Mouse (Mus musculus) bone marrow macrophage, adult 2 months (primary cell): ENCODE measurements around the gene Scd4. TPM values are rescaled to one million over a fixed set of nuclear protein-coding genes. Genes with fewer than 3 reads are reported as not detected.

Experiments used
- H3K27ac ChIP-seq: 2 replicates; pipeline ENCODE4 v1.5.1; 2012; ENCODE audit warnings: low read depth, low read length; ENCODE audit not compliant: insufficient read depth
- H3K4me1 ChIP-seq: 2 replicates; pipeline ENCODE4 v1.6.1; 2012; ENCODE audit warnings: low read length; ENCODE audit not compliant: control insufficient read depth, insufficient read depth
- H3K4me3 ChIP-seq: 2 replicates; pipeline ENCODE4 v1.5.1; 2012; ENCODE audit warnings: mild to moderate bottlenecking, low read length, moderate library complexity; ENCODE audit not compliant: insufficient read depth
- CTCF ChIP-seq: IDR thresholded peaks from 2 replicates; pipeline ENCODE4 v1.5.1; 2012; ENCODE audit warnings: low read depth, mild to moderate bottlenecking, low read length, moderate library complexity
- POLR2A ChIP-seq: IDR thresholded peaks from 2 replicates; pipeline ENCODE4 v1.6.1; 2012; ENCODE audit warnings: mild to moderate bottlenecking, low read depth, low read length, borderline replicate concordance
- polyA plus RNA-seq: library from polyadenylated mRNA; stranded (reverse); fragments of >200 nt; gene quantifications from 2 replicates; pipeline ENCODE4 v1.2.4, GENCODE M21; 2012; ENCODE audit not compliant: missing spikeins, insufficient read depth, insufficient read length

Scd4 gene
- polyA plus RNA-seq, 1 experiment = not detected

GRCm38 (mm10) chr19:44388475-44389428, 55.9 kb downstream of the Scd4 start:
- peak overlapping the region; percentile 84 for H3K27ac ChIP-seq
- H3K4me3 ChIP-seq = peak overlapping the region; percentile 64
- no peak for TF ChIP-seq POLR2A
- TF ChIP-seq CTCF = no peak
- peaks cover 46% of the 10 kb centered on the region for H3K4me1 ChIP-seq

GRCm38 (mm10) chr19:44389507-44389906, 56.6 kb downstream of the Scd4 start:
- no peak overlapping the region for H3K27ac ChIP-seq
- H3K4me3 ChIP-seq = no peak overlapping the region
- TF ChIP-seq CTCF (no peak), POLR2A (no peak)
- H3K4me1 ChIP-seq = peaks cover 52% of the 10 kb centered on the region

- TF ChIP-seq CTCF (no peak), POLR2A (no peak)
- H3K27ac ChIP-seq = no peak overlapping the region
- H3K4me1 ChIP-seq = peaks cover 42% of the 10 kb centered on the region
- H3K4me3 ChIP-seq = no peak overlapping the region
Observed at GRCm38 (mm10) chr19:44391856-44392255, 59.0 kb downstream of the Scd4 start.

GRCm38 (mm10) chr19:44392339-44393009, 59.6 kb downstream of the Scd4 start:
- no peak overlapping the region for H3K27ac ChIP-seq
- TF ChIP-seq CTCF = no peak
- TF ChIP-seq POLR2A = no peak
- no peak overlapping the region for H3K4me3 ChIP-seq
- peaks cover 40% of the 10 kb centered on the region for H3K4me1 ChIP-seq

GRCm38 (mm10) chr19:44393962-44394422, 61.1 kb downstream of the Scd4 start:
- TF ChIP-seq POLR2A (no peak), CTCF (no peak)
- Histone ChIP-seq H3K4me1 (peaks cover 30% of the 10 kb centered on the region), H3K27ac (peak overlapping the region; percentile 18; the same call in 1 of the 2 replicates), H3K4me3 (no peak overlapping the region)

GRCm38 (mm10) chr19:44394972-44395371, 62.1 kb downstream of the Scd4 start:
- Histone ChIP-seq H3K4me1 (peaks cover 21% of the 10 kb centered on the region), H3K4me3 (no peak overlapping the region), H3K27ac (no peak overlapping the region)
- TF ChIP-seq POLR2A = no peak

Other genes starting within 250 kb of the Scd4 start
- 44.4 and 47.2 TPM in 2 replicates for gene Chuk, start 225.6 kb upstream of the Scd4 start, polyA plus RNA-seq
- 18.5 and 19.2 TPM in 2 replicates for gene Cwf19l1, start 197.2 kb upstream of the Scd4 start, polyA plus RNA-seq
- gene Bloc1s2, start 186.6 kb upstream of the Scd4 start, polyA plus RNA-seq = 55.9 and 58.7 TPM in 2 replicates
- not detected in 2 replicates for gene Pkd2l1, start 140.7 kb upstream of the Scd4 start, polyA plus RNA-seq
- not detected in 2 replicates for gene Scd3, start 129.8 kb upstream of the Scd4 start, polyA plus RNA-seq
- gene Scd2, start 39.4 kb upstream of the Scd4 start, polyA plus RNA-seq = 6.7 and 7.7 TPM in 2 replicates
- gene Scd1, start 74.8 kb downstream of the Scd4 start, polyA plus RNA-seq = 1.1 and 2.9 TPM in 2 replicates
- not detected in 2 replicates for gene Wnt8b, start 160.4 kb downstream of the Scd4 start, polyA plus RNA-seq
- 1.4 and 2.0 TPM in 2 replicates for gene Sec31b, start 212.8 kb downstream of the Scd4 start, polyA plus RNA-seq
- gene Gm20538, start 219.7 kb downstream of the Scd4 start, polyA plus RNA-seq = not detected in 2 replicates
- gene Ndufb8, start 222.3 kb downstream of the Scd4 start, polyA plus RNA-seq = 148 and 173 TPM in 2 replicates
- gene Hif1an, start 229.8 kb downstream of the Scd4 start, polyA plus RNA-seq = 12.8 and 13.5 TPM in 2 replicates